Mouse (Mus musculus) hindbrain, embryonic 11.5 days (tissue): ENCODE measurements around the gene Pde2a. TPM values are rescaled to one million over a fixed set of nuclear protein-coding genes. Genes with fewer than 3 reads are reported as not detected.

Experiments
- ATAC-seq: fragments of 200-750 bp; cut with Nextera tagmentation; 2 replicates; pipeline ENCODE4 v1.8.0; 2017; ENCODE audit warnings: mild to moderate bottlenecking, moderate TSS enrichment, moderate library complexity; ENCODE audit not compliant: low FRiP score
- DNase-seq: peaks from one replicate; pipeline ENCODE4 v3.0.0-alpha.2; 2015; ENCODE audit warnings: low spot score
- H3K27ac ChIP-seq: fragments of 300-500 bp; sonication (generic); 2 replicates; pipeline ENCODE4 v1.5.1; 2014; ENCODE audit warnings: mild to moderate bottlenecking, low read depth, low read length
- H3K27me3 ChIP-seq: fragments of 300-500 bp; sonication (generic); 2 replicates; pipeline ENCODE4 v1.6.1; 2014; ENCODE audit warnings: mild to moderate bottlenecking, low read length, moderate library complexity, mixed read lengths; ENCODE audit not compliant: control insufficient read depth, insufficient read depth
- H3K36me3 ChIP-seq: fragments of 300-500 bp; sonication (generic); 2 replicates; pipeline ENCODE4 v1.6.1; 2014; ENCODE audit warnings: mild to moderate bottlenecking, low read length, moderate library complexity, mixed read lengths; ENCODE audit not compliant: control insufficient read depth, insufficient read depth
- H3K4me1 ChIP-seq: fragments of 300-500 bp; sonication (generic); replicated peaks from 2 replicates; pipeline ENCODE4 v1.6.1; 2014; ENCODE audit warnings: low read length, mixed read lengths; ENCODE audit not compliant: control insufficient read depth, insufficient read depth
- H3K4me2 ChIP-seq: fragments of 300-500 bp; sonication (generic); replicated peaks from 2 replicates; pipeline ENCODE4 v1.6.1; 2014; ENCODE audit warnings: mild to moderate bottlenecking, low read depth, low read length
- H3K4me3 ChIP-seq: fragments of 300-500 bp; sonication (generic); 2 replicates; pipeline ENCODE4 v1.5.1; 2014; ENCODE audit warnings: low read depth, low read length
- H3K9ac ChIP-seq: fragments of 300-500 bp; sonication (generic); 2 replicates; pipeline ENCODE4 v1.6.1; 2014; ENCODE audit warnings: low read depth, low read length
- H3K9me3 ChIP-seq: fragments of 300-500 bp; sonication (generic); 2 replicates; pipeline ENCODE4 v1.6.1; 2016; ENCODE audit warnings: low read length; ENCODE audit not compliant: control insufficient read depth
- WGBS: fragments of 180-500 bp; shearing (Covaris S2); extraction: QIAGEN DNeasy Blood & Tissue Kit; methylation state at CpG from one replicate; pipeline ENCODE4 v1.1.7; 2014; 5-methylcytosine and 5-hydroxymethylcytosine counted together
- polyA plus RNA-seq: library from polyadenylated mRNA; unstranded; fragments of >200 nt; fragmentation: Nextera tagmentation; extraction: Ambion mirVana; gene quantifications from 2 replicates; pipeline ENCODE4 v1.2.1, GENCODE M21; 2014

Gene Pde2a
- polyA plus RNA-seq, 1 experiment from 2014 or later = 14.4 TPM

GRCm38 (mm10) chr7:101414209-101414608 is 7.3 kb upstream of the Pde2a start:
- peaks cover 6% of the 10 kb centered on the region for H3K27me3 ChIP-seq
- ATAC-seq (no peak), DNase-seq (no peak)
- peaks cover 16% of the 10 kb centered on the region for H3K4me1 ChIP-seq
- H3K4me3 ChIP-seq = no peak overlapping the region
- no peak overlapping the region for H3K27ac ChIP-seq
- H3K36me3 ChIP-seq = no peaks in the 10 kb centered on the region
- H3K4me2 ChIP-seq = no peak overlapping the region
- H3K9ac ChIP-seq = no peak overlapping the region
- 47% methylated on average over 4 of the region's 4 CpGs for WGBS
- no peaks in the 10 kb centered on the region for H3K9me3 ChIP-seq

GRCm38 (mm10) chr7:101414661-101415511 is 6.6 kb upstream of the Pde2a start:
- Histone ChIP-seq H3K4me2 (no peak overlapping the region), H3K4me3 (no peak overlapping the region), H3K9me3 (no peaks in the 10 kb centered on the region), H3K36me3 (no peaks in the 10 kb centered on the region), H3K27ac (no peak overlapping the region), H3K9ac (0 out of 2 replicates have a peak overlapping the region, but pooled peaks have one; percentile 7), H3K27me3 (peaks cover 11% of the 10 kb centered on the region), H3K4me1 (peaks cover 16% of the 10 kb centered on the region)
- ATAC-seq (peak; percentile 62), DNase-seq (peak; percentile 58)
- WGBS = 27% methylated on average over 7 of the region's 7 CpGs

- no peak overlapping the region for H3K9ac ChIP-seq
- no peak overlapping the region for H3K4me2 ChIP-seq
- peak; percentile 32; the same call in 1 of the 2 replicates for ATAC-seq
- no peak overlapping the region for H3K4me3 ChIP-seq
- no peak overlapping the region for H3K27ac ChIP-seq
- 37% methylated on average over 8 of the region's 8 CpGs for WGBS
- no peaks in the 10 kb centered on the region for H3K36me3 ChIP-seq
- H3K9me3 ChIP-seq = no peaks in the 10 kb centered on the region
- H3K27me3 ChIP-seq = peaks cover 11% of the 10 kb centered on the region
- peak; percentile 21 for DNase-seq
- H3K4me1 ChIP-seq = peaks cover 16% of the 10 kb centered on the region
Measured at GRCm38 (mm10) chr7:101415512-101416100, 5.9 kb upstream of the Pde2a start.

GRCm38 (mm10) chr7:101416391-101416790 is 5.1 kb upstream of the Pde2a start:
- ATAC-seq (no peak), DNase-seq (no peak)
- 66% methylated on average over 5 of the region's 5 CpGs for WGBS
- Histone ChIP-seq H3K4me1 (peaks cover 16% of the 10 kb centered on the region), H3K4me2 (no peak overlapping the region), H3K9ac (no peak overlapping the region), H3K27me3 (peaks cover 11% of the 10 kb centered on the region), H3K27ac (no peak overlapping the region), H3K4me3 (no peak overlapping the region), H3K36me3 (no peaks in the 10 kb centered on the region), H3K9me3 (no peaks in the 10 kb centered on the region)

GRCm38 (mm10) chr7:101419013-101419770 is 2.3 kb upstream of the Pde2a start:
- peak; percentile 70 for DNase-seq
- Histone ChIP-seq H3K36me3 (no peaks in the 10 kb centered on the region), H3K4me2 (peak overlapping the region; percentile 9), H3K27me3 (peaks cover 11% of the 10 kb centered on the region), H3K4me1 (peaks cover 18% of the 10 kb centered on the region), H3K27ac (no peak overlapping the region), H3K9me3 (no peaks in the 10 kb centered on the region), H3K4me3 (no peak overlapping the region), H3K9ac (no peak overlapping the region)
- WGBS = 3% methylated on average over 27 of the region's 27 CpGs
- no peak for ATAC-seq

GRCm38 (mm10) chr7:101422069-101422468 is 578 bp downstream of the Pde2a start:
- peak; percentile 40 for DNase-seq
- no peak; the same call in 1 of the 2 replicates for ATAC-seq
- Histone ChIP-seq H3K9me3 (no peaks in the 10 kb centered on the region), H3K27ac (no peak overlapping the region), H3K4me1 (0 out of 2 replicates have a peak, but pooled peaks cover 2% of the 10 kb centered on the region), H3K4me2 (peak overlapping the region; percentile 29; the same call in 1 of the 2 replicates), H3K27me3 (peaks cover 11% of the 10 kb centered on the region), H3K4me3 (no peak overlapping the region), H3K9ac (peak overlapping the region; percentile 34; the same call in 1 of the 2 replicates), H3K36me3 (no peaks in the 10 kb centered on the region)
- WGBS = 26% methylated on average over 3 of the region's 3 CpGs

- DNase-seq (no peak), ATAC-seq (no peak)
- Histone ChIP-seq H3K9me3 (no peaks in the 10 kb centered on the region), H3K4me2 (no peak overlapping the region), H3K36me3 (no peaks in the 10 kb centered on the region), H3K9ac (no peak overlapping the region), H3K27me3 (peaks cover 9% of the 10 kb centered on the region), H3K27ac (no peak overlapping the region), H3K4me3 (no peak overlapping the region), H3K4me1 (0 out of 2 replicates have a peak, but pooled peaks cover 2% of the 10 kb centered on the region)
- 80% methylated on average over 8 of the region's 8 CpGs for WGBS
Measured at GRCm38 (mm10) chr7:101422646-101423045, 1.2 kb downstream of the Pde2a start.

GRCm38 (mm10) chr7:101423970-101424369 is 2.5 kb downstream of the Pde2a start:
- H3K36me3 ChIP-seq = no peaks in the 10 kb centered on the region
- 0 out of 2 replicates have a peak, but pooled peaks cover 2% of the 10 kb centered on the region for H3K4me1 ChIP-seq
- H3K4me3 ChIP-seq = no peak overlapping the region
- 68% methylated on average over 6 of the region's 6 CpGs for WGBS
- DNase-seq (no peak), ATAC-seq (no peak)
- no peaks in the 10 kb centered on the region for H3K9me3 ChIP-seq
- no peak overlapping the region for H3K4me2 ChIP-seq
- no peak overlapping the region for H3K9ac ChIP-seq
- peaks cover 5% of the 10 kb centered on the region for H3K27me3 ChIP-seq
- H3K27ac ChIP-seq = no peak overlapping the region
